Mouse (Mus musculus) midbrain, postnatal 0 days (tissue): ENCODE measurements around the gene Zfhx3. TPM values are rescaled to one million over a fixed set of nuclear protein-coding genes. Genes with fewer than 3 reads are reported as not detected.
A peak's percentile ranks its signal among the peaks of the same experiment; 100 is the strongest.

Experiments
- ATAC-seq: fragments of 200-750 bp; cut with Nextera tagmentation; 2 replicates; pipeline ENCODE4 v1.8.0; 2017; ENCODE audit warnings: moderate number of reproducible peaks, mild to moderate bottlenecking, moderate TSS enrichment, moderate library complexity; ENCODE audit not compliant: low FRiP score
- DNase-seq: peaks from one replicate; pipeline ENCODE4 v3.0.0-alpha.2; 2015; ENCODE audit warnings: low spot score
- H3K27ac ChIP-seq: fragments of 300-500 bp; sonication (generic); 2 replicates; pipeline ENCODE4 v1.5.1; 2014; ENCODE audit warnings: low read depth, mild to moderate bottlenecking, low read length, mixed read lengths
- H3K27me3 ChIP-seq: fragments of 300-500 bp; sonication (generic); 2 replicates; pipeline ENCODE4 v1.6.1; 2014; ENCODE audit warnings: low read length, control low read depth, mixed read lengths; ENCODE audit not compliant: insufficient read depth
- H3K36me3 ChIP-seq: fragments of 300-500 bp; sonication (generic); 2 replicates; pipeline ENCODE4 v1.6.1; 2014; ENCODE audit warnings: low read length, control low read depth, mixed read lengths; ENCODE audit not compliant: insufficient read depth
- H3K4me1 ChIP-seq: fragments of 300-500 bp; sonication (generic); 2 replicates; pipeline ENCODE4 v1.6.1; 2014; ENCODE audit warnings: mild to moderate bottlenecking, control low read depth, antibody characterized with exemption, low read length, mixed read lengths; ENCODE audit not compliant: insufficient read depth
- H3K4me2 ChIP-seq: fragments of 300-500 bp; sonication (generic); 2 replicates; pipeline ENCODE4 v1.6.1; 2014; ENCODE audit warnings: low read depth, mild to moderate bottlenecking, low read length, mixed read lengths; ENCODE audit not compliant: poor library complexity, severe bottlenecking
- H3K4me3 ChIP-seq: fragments of 300-500 bp; sonication (generic); 2 replicates; pipeline ENCODE4 v1.5.1; 2014; ENCODE audit warnings: low read depth, mild to moderate bottlenecking, low read length, moderate library complexity
- H3K9ac ChIP-seq: fragments of 300-500 bp; sonication (generic); replicated peaks from 2 replicates; pipeline ENCODE4 v1.6.1; 2014; ENCODE audit warnings: mild to moderate bottlenecking, low read length, moderate library complexity, mixed read lengths; ENCODE audit not compliant: poor library complexity, severe bottlenecking
- H3K9me3 ChIP-seq: fragments of 300-500 bp; sonication (generic); 2 replicates; pipeline ENCODE4 v1.6.1; 2016; ENCODE audit warnings: low read length, control low read depth
- CTCF ChIP-seq: IDR thresholded peaks from 2 replicates; pipeline ENCODE4 v1.5.1; 2016; ENCODE audit warnings: antibody characterized with exemption, mild to moderate bottlenecking
- WGBS: fragments of 180-500 bp; shearing (Covaris S2); extraction: QIAGEN DNeasy Blood & Tissue Kit; methylation state at CpG from one replicate; pipeline ENCODE4 v1.1.7; 2014; 5-methylcytosine and 5-hydroxymethylcytosine counted together
- polyA plus RNA-seq: library from polyadenylated mRNA; unstranded; fragments of >200 nt; fragmentation: Nextera tagmentation; extraction: Ambion mirVana; gene quantifications from 2 replicates; pipeline ENCODE4 v1.2.1, GENCODE M21; 2015
- total RNA-seq: library from RNA; depleted of rRNA; stranded (reverse); fragments of >200 nt; gene quantifications from 2 replicates; pipeline ENCODE4 v1.2.3, GENCODE M21; 2014

Gene Zfhx3
- total and polyA plus RNA-seq, 2 experiments from 2014 or later = 33.1 to 44.5 TPM

DNA sequence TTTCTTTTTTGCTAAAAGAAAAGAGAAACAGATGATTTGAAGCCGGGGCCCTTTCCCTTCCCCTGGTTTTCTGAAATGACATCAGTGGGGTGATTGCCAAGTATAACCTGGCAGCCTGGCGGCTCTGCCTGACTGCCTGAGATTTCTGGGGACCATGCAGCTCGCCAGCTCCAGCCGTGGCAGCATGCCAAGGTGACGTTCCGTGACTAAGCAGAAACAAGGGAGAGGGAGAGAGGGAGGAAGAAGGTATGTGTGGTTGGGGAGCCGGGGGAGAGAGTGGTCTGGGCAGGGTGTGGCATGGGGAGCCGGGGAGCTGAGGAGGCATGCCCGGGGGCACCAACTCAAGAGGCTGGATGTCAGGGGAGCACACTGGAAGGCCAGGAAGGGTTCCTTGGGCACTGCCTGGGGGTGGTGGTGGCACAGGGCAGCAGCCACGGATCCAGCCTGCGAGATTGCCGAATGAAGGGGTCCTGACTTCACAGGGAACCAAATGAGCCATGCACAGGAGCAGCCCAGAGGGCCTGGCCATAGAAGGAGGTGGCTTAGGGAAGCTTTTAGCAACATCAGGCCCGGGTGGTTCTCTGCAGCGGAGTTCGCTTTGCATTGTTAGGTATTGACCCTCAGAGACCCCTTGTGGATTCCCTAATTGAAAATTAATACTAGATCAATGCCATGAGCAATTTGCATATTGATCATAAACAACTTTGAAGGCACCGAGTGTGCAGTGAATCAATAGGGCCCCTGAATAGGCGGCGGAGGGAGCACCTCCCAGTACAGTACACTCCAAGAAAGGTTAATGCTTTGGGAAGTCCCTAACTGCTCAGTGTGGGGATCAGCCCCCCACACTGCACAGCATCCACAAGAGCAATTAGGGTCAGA lies 954.3 kb downstream of the Zfhx3 start:
- H3K4me3 ChIP-seq = no peak overlapping the region
- H3K4me1 ChIP-seq = peaks cover 28% of the 10 kb centered on the region
- no peaks in the 10 kb centered on the region for H3K36me3 ChIP-seq
- peak; percentile 61 for ATAC-seq
- peak overlapping the region; percentile 3; the same call in 1 of the 2 replicates for H3K4me2 ChIP-seq
- H3K27me3 ChIP-seq = no peaks in the 10 kb centered on the region
- TF ChIP-seq CTCF = no peak
- 0 out of 2 replicates have a peak overlapping the region, but pooled peaks have one; percentile 30 for H3K9ac ChIP-seq
- H3K9me3 ChIP-seq = no peaks in the 10 kb centered on the region
- peak overlapping the region; percentile 55; the same call in 1 of the 2 replicates for H3K27ac ChIP-seq
- peak; percentile 80 for DNase-seq
- WGBS = 31% methylated on average over 18 of the region's 18 CpGs

DNA sequence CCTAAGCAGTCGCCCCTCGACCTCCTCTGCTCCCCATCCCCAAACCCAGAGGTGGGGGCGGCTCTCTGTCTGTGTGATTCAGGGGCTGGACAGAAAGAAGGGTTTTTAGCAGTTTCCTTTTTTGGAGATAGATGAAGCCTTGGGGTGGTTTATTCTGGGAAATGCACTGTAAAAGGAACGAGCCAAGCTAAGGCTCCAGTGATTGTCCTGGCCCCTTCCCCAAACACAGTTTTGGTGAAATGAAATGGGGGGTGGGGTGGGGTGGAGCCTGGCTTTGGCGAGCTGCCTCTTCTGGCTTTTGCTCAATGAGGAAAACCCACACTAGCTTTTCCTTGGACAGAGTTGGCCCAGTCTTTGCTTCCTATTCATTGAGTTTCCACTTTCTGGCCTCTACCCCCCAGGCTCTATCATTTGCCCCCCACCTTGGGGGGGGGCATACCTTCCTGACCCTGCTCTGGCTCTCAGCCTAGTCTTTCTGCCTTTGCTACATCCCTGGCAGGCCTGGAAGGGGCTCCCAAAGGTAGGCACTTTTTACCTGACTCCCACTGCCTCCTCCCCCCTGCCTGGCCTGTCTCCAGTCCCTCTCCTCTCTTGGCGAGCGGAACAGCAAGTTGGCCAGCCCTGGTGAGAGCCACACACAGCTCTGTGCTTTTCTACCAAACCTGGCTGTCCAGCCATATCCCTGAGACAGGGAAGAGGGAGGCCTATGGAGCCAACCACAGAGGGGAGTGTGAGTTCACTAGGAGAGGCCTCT lies 955.1 kb downstream of the Zfhx3 start:
- Histone ChIP-seq H3K36me3 (no peaks in the 10 kb centered on the region), H3K27ac (peak overlapping the region; percentile 55), H3K9ac (no peak overlapping the region), H3K4me2 (0 out of 2 replicates have a peak overlapping the region, but pooled peaks have one; percentile 3), H3K27me3 (no peaks in the 10 kb centered on the region), H3K9me3 (no peaks in the 10 kb centered on the region), H3K4me3 (no peak overlapping the region), H3K4me1 (peaks cover 28% of the 10 kb centered on the region)
- TF ChIP-seq CTCF = no peak
- no peak for ATAC-seq
- DNase-seq = no peak
- 48% methylated on average over 7 of the region's 7 CpGs for WGBS

DNA sequence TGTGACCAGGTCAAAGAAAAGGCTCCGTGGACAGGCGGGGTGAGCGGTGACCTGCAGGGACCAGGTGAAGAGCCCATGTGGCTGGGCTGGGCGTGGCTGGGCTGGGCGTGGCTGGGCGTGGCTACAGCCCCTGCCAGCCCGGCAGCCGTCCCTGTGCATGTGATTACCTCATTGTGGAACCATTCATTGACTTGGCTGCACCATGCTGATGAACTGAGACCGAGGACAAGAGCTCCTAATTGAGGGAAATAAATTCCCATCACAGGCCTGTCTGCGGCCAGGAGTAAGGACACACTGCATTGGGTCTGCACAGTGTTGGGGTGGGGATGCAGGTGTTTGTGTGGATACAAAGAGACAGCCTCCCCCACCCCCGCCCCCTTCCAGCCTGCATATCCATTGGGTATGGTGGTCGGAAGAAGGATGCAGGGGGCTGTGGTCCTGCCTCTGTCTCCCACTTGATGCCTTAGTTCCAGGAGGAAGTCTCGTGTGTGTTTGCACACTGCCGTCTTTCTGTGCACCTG lies 956.9 kb downstream of the Zfhx3 start:
- no peaks in the 10 kb centered on the region for H3K36me3 ChIP-seq
- DNase-seq (no peak), ATAC-seq (no peak)
- no peak for TF ChIP-seq CTCF
- no peak overlapping the region for H3K4me2 ChIP-seq
- no peak overlapping the region for H3K9ac ChIP-seq
- 61% methylated on average over 14 of the region's 14 CpGs for WGBS
- H3K9me3 ChIP-seq = no peaks in the 10 kb centered on the region
- H3K27me3 ChIP-seq = no peaks in the 10 kb centered on the region
- H3K4me1 ChIP-seq = peaks cover 37% of the 10 kb centered on the region
- no peak overlapping the region for H3K27ac ChIP-seq
- H3K4me3 ChIP-seq = no peak overlapping the region

DNA sequence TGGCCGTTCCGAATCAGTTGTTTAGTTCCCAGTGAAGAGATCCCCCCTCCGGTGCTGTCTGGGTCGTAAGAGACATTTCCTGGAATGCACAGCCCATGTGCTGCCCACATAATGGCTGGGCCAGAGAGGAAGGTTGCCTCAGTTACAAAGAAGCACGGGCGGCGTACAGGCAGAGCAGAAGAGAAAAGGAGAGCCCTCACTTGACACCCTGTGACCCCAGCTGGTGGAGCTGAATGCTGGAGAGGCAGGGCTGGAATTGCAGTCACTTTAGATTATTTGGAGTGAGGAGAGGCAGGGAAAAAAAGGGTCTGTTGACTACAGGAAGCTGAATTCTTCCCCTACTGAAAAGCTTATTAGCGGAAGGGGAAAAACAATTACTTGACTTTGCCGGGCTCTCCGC lies 958.1 kb downstream of the Zfhx3 start:
- no peak overlapping the region for H3K9ac ChIP-seq

DNA sequence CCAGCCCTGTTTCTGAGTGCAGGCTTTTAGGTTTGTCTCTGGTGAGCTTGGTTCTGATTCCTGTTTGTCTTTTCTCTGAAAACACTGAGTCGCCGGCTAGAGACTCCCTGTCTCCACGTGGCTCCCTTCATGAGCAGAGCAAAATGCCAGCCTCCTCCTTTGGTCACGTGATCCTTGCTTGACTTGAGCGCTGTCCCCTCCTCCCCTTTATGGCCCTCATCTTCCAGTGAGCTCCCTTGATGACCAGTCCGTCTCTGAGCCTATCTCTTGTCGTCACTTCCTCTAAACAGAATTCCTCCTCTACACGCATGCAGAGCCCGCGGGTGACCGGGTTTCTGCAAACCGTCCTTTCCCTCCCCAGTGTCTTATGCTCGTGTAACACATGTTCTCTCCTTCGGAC lies 958.8 kb downstream of the Zfhx3 start:
- Histone ChIP-seq H3K36me3 (no peaks in the 10 kb centered on the region), H3K27ac (peak overlapping the region; percentile 28), H3K27me3 (no peaks in the 10 kb centered on the region), H3K9me3 (no peaks in the 10 kb centered on the region), H3K9ac (no peak overlapping the region), H3K4me3 (no peak overlapping the region), H3K4me2 (no peak overlapping the region), H3K4me1 (peaks cover 30% of the 10 kb centered on the region)
- no peak for TF ChIP-seq CTCF
- ATAC-seq (no peak), DNase-seq (no peak)
- 52% methylated on average over 14 of the region's 14 CpGs for WGBS

More for the DNA sequence above, 958.1 kb downstream of the Zfhx3 start:
- H3K36me3 ChIP-seq = no peaks in the 10 kb centered on the region
- no peaks in the 10 kb centered on the region for H3K27me3 ChIP-seq
- H3K4me1 ChIP-seq = peaks cover 37% of the 10 kb centered on the region
- DNase-seq = no peak
- TF ChIP-seq CTCF = no peak
- no peak for ATAC-seq
- H3K9me3 ChIP-seq = no peaks in the 10 kb centered on the region
- no peak overlapping the region for H3K4me3 ChIP-seq
- H3K4me2 ChIP-seq = no peak overlapping the region
- 17% methylated on average over 10 of the region's 10 CpGs for WGBS
- H3K27ac ChIP-seq = peak overlapping the region; percentile 28
